Mouse (Mus musculus): ENCODE measurements around the gene Olfr1082. TPM values are rescaled to one million over a fixed set of nuclear protein-coding genes. Genes with fewer than 3 reads are reported as not detected.

The Olfr1082 gene
- not detected for polyA plus RNA-seq (2014; fragmentation: Illumina TruSeq; extraction: RNeasy Lipid Tissue Mini Kit (QIAGEN cat#74804); ENCODE audit: insufficient read depth, low read depth, low replicate concordance)

DNA sequence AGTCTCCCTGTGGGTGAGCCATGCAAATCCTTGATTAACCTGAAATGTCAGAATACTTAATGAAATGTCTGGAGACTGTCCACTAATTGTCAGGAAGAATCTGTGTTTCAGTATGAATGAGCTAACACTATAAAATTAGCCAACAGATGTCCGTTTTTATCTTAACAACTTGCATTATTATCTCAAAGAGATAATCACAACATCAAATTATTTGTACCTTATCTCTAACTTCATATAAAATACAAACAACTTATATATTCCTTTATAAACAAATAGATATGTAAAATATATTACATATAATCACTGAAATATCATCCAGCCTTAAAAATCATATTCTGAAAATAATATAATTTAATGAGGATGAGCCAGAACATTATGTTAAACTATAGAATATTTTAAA is at the start of gene Olfr1082:
TSS of gene Olfr1082 (minus strand) at position 101 of the 400 bp plus-strand sequence.

DNA sequence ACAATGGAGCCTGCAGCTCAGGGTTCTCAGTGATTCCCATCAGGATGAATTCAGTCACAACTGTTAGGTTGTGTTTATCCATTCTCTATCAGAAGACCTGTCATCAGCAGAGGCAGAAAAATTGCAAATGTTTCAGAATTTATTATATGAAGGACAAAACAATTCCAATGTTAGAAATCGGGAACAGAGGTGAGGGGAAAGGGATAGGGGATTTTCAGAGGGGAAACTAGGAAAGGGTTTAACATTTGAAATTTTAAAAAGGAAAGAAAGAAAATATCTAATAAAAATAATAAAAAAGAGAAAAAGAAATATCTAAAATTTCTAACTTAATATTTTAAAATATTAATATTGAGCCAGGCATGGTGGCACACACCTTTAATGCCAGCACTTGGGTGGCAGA is 40.9 kb upstream of the Olfr1082 start, which contains the start of gene Olfr1084:
TSS of gene Olfr1084 (minus strand) at position 101 of the 400 bp plus-strand sequence.

DNA sequence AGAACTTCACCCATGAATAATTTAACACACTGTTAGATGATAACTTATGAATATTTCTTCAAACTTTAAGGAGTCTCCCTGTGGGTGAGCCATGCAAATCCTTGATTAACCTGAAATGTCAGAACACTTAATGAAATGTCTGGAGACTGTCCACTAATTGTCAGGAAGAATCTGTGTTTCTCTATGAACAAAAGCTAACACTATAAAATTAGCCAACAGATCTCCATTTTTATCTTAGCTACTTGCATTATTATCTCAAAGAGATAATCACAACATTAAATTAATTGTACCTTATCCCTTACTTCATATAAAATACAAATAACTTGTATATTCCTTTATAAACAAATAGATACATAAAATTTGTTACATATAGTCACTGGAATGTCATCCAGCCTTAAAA is 40.6 kb downstream of the Olfr1082 start, which contains the start of gene Olfr1080:
TSS of gene Olfr1080 (minus strand) at position 101 of the 400 bp plus-strand sequence.

Other genes with a start within 250 kb of the Olfr1082 start
- not detected for gene Olfr1055, start 248.7 kb downstream of the Olfr1082 start, polyA plus RNA-seq (2014; fragmentation: Illumina TruSeq; extraction: RNeasy Lipid Tissue Mini Kit (QIAGEN cat#74804); ENCODE audit: insufficient read depth, low read depth, low replicate concordance)
- not detected for gene Olfr1056, start 236.5 kb downstream of the Olfr1082 start, polyA plus RNA-seq (2014; fragmentation: Illumina TruSeq; extraction: RNeasy Lipid Tissue Mini Kit (QIAGEN cat#74804); ENCODE audit: insufficient read depth, low read depth, low replicate concordance)
- gene Olfr1057, start 220.6 kb downstream of the Olfr1082 start, polyA plus RNA-seq (2014; fragmentation: Illumina TruSeq; extraction: RNeasy Lipid Tissue Mini Kit (QIAGEN cat#74804); ENCODE audit: insufficient read depth, low read depth, low replicate concordance), result not detected
- gene Olfr1058, start 210.4 kb downstream of the Olfr1082 start, polyA plus RNA-seq (2014; fragmentation: Illumina TruSeq; extraction: RNeasy Lipid Tissue Mini Kit (QIAGEN cat#74804); ENCODE audit: insufficient read depth, low read depth, low replicate concordance), result not detected
- not detected for gene Olfr1061, start 184.9 kb downstream of the Olfr1082 start, polyA plus RNA-seq (2014; fragmentation: Illumina TruSeq; extraction: RNeasy Lipid Tissue Mini Kit (QIAGEN cat#74804); ENCODE audit: insufficient read depth, low read depth, low replicate concordance)
- not detected for gene Olfr1062, start 172.2 kb downstream of the Olfr1082 start, polyA plus RNA-seq (2014; fragmentation: Illumina TruSeq; extraction: RNeasy Lipid Tissue Mini Kit (QIAGEN cat#74804); ENCODE audit: insufficient read depth, low read depth, low replicate concordance)
- not detected for gene Olfr1065, start 148.4 kb downstream of the Olfr1082 start, polyA plus RNA-seq (2014; fragmentation: Illumina TruSeq; extraction: RNeasy Lipid Tissue Mini Kit (QIAGEN cat#74804); ENCODE audit: insufficient read depth, low read depth, low replicate concordance)
- gene Olfr1066, start 142.7 kb downstream of the Olfr1082 start, polyA plus RNA-seq (2014; fragmentation: Illumina TruSeq; extraction: RNeasy Lipid Tissue Mini Kit (QIAGEN cat#74804); ENCODE audit: insufficient read depth, low read depth, low replicate concordance), result not detected
- gene Olfr228, start 111.6 kb downstream of the Olfr1082 start, polyA plus RNA-seq (2014; fragmentation: Illumina TruSeq; extraction: RNeasy Lipid Tissue Mini Kit (QIAGEN cat#74804); ENCODE audit: insufficient read depth, low read depth, low replicate concordance), result not detected
- not detected for gene Olfr1076, start 90.5 kb downstream of the Olfr1082 start, polyA plus RNA-seq (2014; fragmentation: Illumina TruSeq; extraction: RNeasy Lipid Tissue Mini Kit (QIAGEN cat#74804); ENCODE audit: insufficient read depth, low read depth, low replicate concordance)
- not detected for gene Olfr1079, start 56.5 kb downstream of the Olfr1082 start, polyA plus RNA-seq (2014; fragmentation: Illumina TruSeq; extraction: RNeasy Lipid Tissue Mini Kit (QIAGEN cat#74804); ENCODE audit: insufficient read depth, low read depth, low replicate concordance)
- not detected for gene Olfr1080, start 40.7 kb downstream of the Olfr1082 start, polyA plus RNA-seq (2014; fragmentation: Illumina TruSeq; extraction: RNeasy Lipid Tissue Mini Kit (QIAGEN cat#74804); ENCODE audit: insufficient read depth, low read depth, low replicate concordance)
- gene Olfr1084, start 40.8 kb upstream of the Olfr1082 start, polyA plus RNA-seq (2014; fragmentation: Illumina TruSeq; extraction: RNeasy Lipid Tissue Mini Kit (QIAGEN cat#74804); ENCODE audit: insufficient read depth, low read depth, low replicate concordance), result not detected
- not detected for gene Olfr1085, start 63.1 kb upstream of the Olfr1082 start, polyA plus RNA-seq (2014; fragmentation: Illumina TruSeq; extraction: RNeasy Lipid Tissue Mini Kit (QIAGEN cat#74804); ENCODE audit: insufficient read depth, low read depth, low replicate concordance)
- not detected for gene Olfr1086, start 81.1 kb upstream of the Olfr1082 start, polyA plus RNA-seq (2014; fragmentation: Illumina TruSeq; extraction: RNeasy Lipid Tissue Mini Kit (QIAGEN cat#74804); ENCODE audit: insufficient read depth, low read depth, low replicate concordance)
- not detected for gene Olfr1087, start 99.4 kb upstream of the Olfr1082 start, polyA plus RNA-seq (2014; fragmentation: Illumina TruSeq; extraction: RNeasy Lipid Tissue Mini Kit (QIAGEN cat#74804); ENCODE audit: insufficient read depth, low read depth, low replicate concordance)
- not detected for gene Olfr1089, start 134.7 kb upstream of the Olfr1082 start, polyA plus RNA-seq (2014; fragmentation: Illumina TruSeq; extraction: RNeasy Lipid Tissue Mini Kit (QIAGEN cat#74804); ENCODE audit: insufficient read depth, low read depth, low replicate concordance)
- gene Olfr1090, start 160.0 kb upstream of the Olfr1082 start, polyA plus RNA-seq (2014; fragmentation: Illumina TruSeq; extraction: RNeasy Lipid Tissue Mini Kit (QIAGEN cat#74804); ENCODE audit: insufficient read depth, low read depth, low replicate concordance), result not detected
- gene Olfr1093, start 183.5 kb upstream of the Olfr1082 start, polyA plus RNA-seq (2014; fragmentation: Illumina TruSeq; extraction: RNeasy Lipid Tissue Mini Kit (QIAGEN cat#74804); ENCODE audit: insufficient read depth, low read depth, low replicate concordance), result not detected
- not detected for gene Olfr141, start 211.1 kb upstream of the Olfr1082 start, polyA plus RNA-seq (2014; fragmentation: Illumina TruSeq; extraction: RNeasy Lipid Tissue Mini Kit (QIAGEN cat#74804); ENCODE audit: insufficient read depth, low read depth, low replicate concordance)
- not detected for gene Olfr1094, start 225.7 kb upstream of the Olfr1082 start, polyA plus RNA-seq (2014; fragmentation: Illumina TruSeq; extraction: RNeasy Lipid Tissue Mini Kit (QIAGEN cat#74804); ENCODE audit: insufficient read depth, low read depth, low replicate concordance)